Mouse (Mus musculus): ENCODE results near the gene Uqcrc2.

DNA sequence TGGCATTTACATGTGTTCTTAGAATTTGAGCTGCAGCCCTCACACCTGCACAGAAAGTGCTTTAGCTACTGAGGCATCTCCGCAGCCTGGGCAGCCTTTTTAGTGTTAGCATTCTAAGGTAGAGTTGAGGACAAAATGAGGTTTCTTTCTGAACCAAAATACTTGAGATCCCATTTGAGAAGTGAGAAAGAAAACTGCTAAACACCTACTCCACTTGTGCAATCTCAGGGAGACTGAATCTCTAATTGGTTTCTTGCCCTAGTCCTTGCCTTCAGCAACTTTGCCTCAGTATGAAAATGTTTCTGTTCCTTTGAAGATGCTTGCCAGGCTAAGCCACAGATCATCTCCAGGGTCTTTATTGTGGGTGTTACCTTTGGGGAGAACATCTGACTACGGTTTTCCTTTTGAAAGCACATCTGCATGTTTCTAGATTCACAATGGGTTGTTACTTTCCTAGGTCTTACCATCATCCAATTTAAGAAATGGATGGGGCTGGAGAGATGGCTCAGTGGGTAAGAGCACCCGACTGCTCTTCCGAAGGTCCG lies 58.9 kb downstream of the Uqcrc2 start:
- TF ChIP-seq CTCF (IDR thresholded peaks at IDR 0.05; ENCODE audit: insufficient read depth, low read depth, low read length) (no peak), POLR2A (IDR thresholded peaks at IDR 0.05; ENCODE audit: insufficient read depth, low read depth, low read length) (no peak)

Measured in olfactory bulb, adult 2 months (tissue).